Mouse (Mus musculus): ENCODE data around the gene Rnh1. TPM values are rescaled to one million over a fixed set of nuclear protein-coding genes. Genes with fewer than 3 reads are reported as not detected.

Gene Rnh1
- polyA plus RNA-seq (2012; ENCODE audit: low replicate concordance) = 9.0 and 40.5 TPM in 2 replicates

GRCm38 (mm10) chr7:141172116-141173006, at the start of gene Rnh1:
TSS of gene Rnh1 (minus strand) at chr7:141172857.

GRCm38 (mm10) chr7:141215101-141215879, 42.6 kb upstream of the Rnh1 start, which contains the start of gene Rassf7:
TSS of gene Rassf7 (plus strand) at chr7:141215860.

GRCm38 (mm10) chr7:141213605-141214235, 41.1 kb upstream of the Rnh1 start, which contains the start of gene Lmntd2:
TSS of gene Lmntd2 (minus strand) at chr7:141214080.

GRCm38 (mm10) chr7:141193948-141194347, 21.3 kb upstream of the Rnh1 start, which contains the start of the genes Hras and Lrrc56:
TSS of gene Hras (minus strand) at chr7:141194005.
TSS of gene Lrrc56 (plus strand) at chr7:141194157.

GRCm38 (mm10) chr7:141122245-141122644, 50.4 kb downstream of the Rnh1 start, which contains the start of gene Ptdss2:
TSS of gene Ptdss2 (plus strand) at chr7:141122382.

GRCm38 (mm10) chr7:141117636-141118035, 55.0 kb downstream of the Rnh1 start, which contains the start of gene Ano9:
TSS of gene Ano9 (minus strand) at chr7:141117806.

Other genes with a start within 250 kb of the Rnh1 start
- 14.9 and 15.1 TPM in 2 replicates for gene Pgghg, start 231.5 kb downstream of the Rnh1 start, polyA plus RNA-seq (2012; ENCODE audit: low replicate concordance)
- not detected in 2 replicates for gene Ifitm5, start 222.6 kb downstream of the Rnh1 start, polyA plus RNA-seq (2012; ENCODE audit: low replicate concordance)
- not detected in 2 replicates for gene Gm45717, start 216.9 kb downstream of the Rnh1 start, polyA plus RNA-seq (2012; ENCODE audit: low replicate concordance)
- gene Ifitm2, start 216.9 kb downstream of the Rnh1 start, polyA plus RNA-seq (2012; ENCODE audit: low replicate concordance) = 17.6 and 125 TPM in 2 replicates
- 8.5 TPM in 2 replicates for gene Ifitm1, start 205.6 kb downstream of the Rnh1 start, polyA plus RNA-seq (2012; ENCODE audit: low replicate concordance)
- gene Ifitm3, start 162.1 kb downstream of the Rnh1 start, polyA plus RNA-seq (2012; ENCODE audit: low replicate concordance) = 25.7 and 51.0 TPM in 2 replicates
- gene Ifitm6, start 154.9 kb downstream of the Rnh1 start, polyA plus RNA-seq (2012; ENCODE audit: low replicate concordance) = 4.0 and 4.9 TPM in 2 replicates
- not detected in 2 replicates for gene Gm17387, start 143.7 kb downstream of the Rnh1 start, polyA plus RNA-seq (2012; ENCODE audit: low replicate concordance)
- 3.7 and 11.5 TPM in 2 replicates for gene B4galnt4, start 111.8 kb downstream of the Rnh1 start, polyA plus RNA-seq (2012; ENCODE audit: low replicate concordance)
- gene Pkp3, start 94.6 kb downstream of the Rnh1 start, polyA plus RNA-seq (2012; ENCODE audit: low replicate concordance) = 30.0 and 50.9 TPM in 2 replicates
- 44.4 and 49.0 TPM in 2 replicates for gene Sigirr, start 72.3 kb downstream of the Rnh1 start, polyA plus RNA-seq (2012; ENCODE audit: low replicate concordance)
- gene Ano9, start 55.1 kb downstream of the Rnh1 start, polyA plus RNA-seq (2012; ENCODE audit: low replicate concordance) = not detected in 2 replicates
- gene Ptdss2, start 50.5 kb downstream of the Rnh1 start, polyA plus RNA-seq (2012; ENCODE audit: low replicate concordance) = 25.5 and 46.6 TPM in 2 replicates
- 32.3 and 36.1 TPM in 2 replicates for gene Hras, start 21.1 kb upstream of the Rnh1 start, polyA plus RNA-seq (2012; ENCODE audit: low replicate concordance)
- 13.6 and 20.7 TPM in 2 replicates for gene Lrrc56, start 21.3 kb upstream of the Rnh1 start, polyA plus RNA-seq (2012; ENCODE audit: low replicate concordance)
- gene Lmntd2, start 41.2 kb upstream of the Rnh1 start, polyA plus RNA-seq (2012; ENCODE audit: low replicate concordance) = 4.7 and 9.3 TPM in 2 replicates
- gene Rassf7, start 43.0 kb upstream of the Rnh1 start, polyA plus RNA-seq (2012; ENCODE audit: low replicate concordance) = 18.6 and 26.2 TPM in 2 replicates
- gene Phrf1, start 55.9 kb upstream of the Rnh1 start, polyA plus RNA-seq (2012; ENCODE audit: low replicate concordance) = 119 and 133 TPM in 2 replicates
- gene Irf7, start 93.6 kb upstream of the Rnh1 start, polyA plus RNA-seq (2012; ENCODE audit: low replicate concordance) = 136 and 455 TPM in 2 replicates
- gene Cdhr5, start 103.9 kb upstream of the Rnh1 start, polyA plus RNA-seq (2012; ENCODE audit: low replicate concordance) = 0.06 and 0.34 TPM in 2 replicates
- 0.21 TPM in 1 of 2 replicates, not detected in the other for gene Sct, start 106.3 kb upstream of the Rnh1 start, polyA plus RNA-seq (2012; ENCODE audit: low replicate concordance)
- gene Drd4, start 119.1 kb upstream of the Rnh1 start, polyA plus RNA-seq (2012; ENCODE audit: low replicate concordance) = 0.11 TPM in 1 of 2 replicates, not detected in the other
- 16.9 and 54.5 TPM in 2 replicates for gene Deaf1, start 154.8 kb upstream of the Rnh1 start, polyA plus RNA-seq (2012; ENCODE audit: low replicate concordance)
- 23.7 and 40.6 TPM in 2 replicates for gene Tmem80, start 154.9 kb upstream of the Rnh1 start, polyA plus RNA-seq (2012; ENCODE audit: low replicate concordance)
- 0.34 and 0.65 TPM in 2 replicates for gene Eps8l2, start 166.0 kb upstream of the Rnh1 start, polyA plus RNA-seq (2012; ENCODE audit: low replicate concordance)
- gene Taldo1, start 219.3 kb upstream of the Rnh1 start, polyA plus RNA-seq (2012; ENCODE audit: low replicate concordance) = 33.5 and 307 TPM in 2 replicates
- 9.9 and 18.8 TPM in 2 replicates for gene Gatd1, start 241.3 kb upstream of the Rnh1 start, polyA plus RNA-seq (2012; ENCODE audit: low replicate concordance)

Data from hematopoietic multipotent progenitor cell, adult 10-12 weeks (in vitro differentiated cells).